Mouse (Mus musculus): ENCODE data around the gene Atg7. TPM values are rescaled to one million over a fixed set of nuclear protein-coding genes. Genes with fewer than 3 reads are reported as not detected.
"Not testable (repeated sequence)": the region's sequence is repeated elsewhere in the genome, so short reads cannot be mapped to it uniquely, and the experiment has no call there.

Gene Atg7
- total RNA-seq (2022), result 10 to 100 TPM; 34.1 to 42.9 (median 39.6) TPM

DNA sequence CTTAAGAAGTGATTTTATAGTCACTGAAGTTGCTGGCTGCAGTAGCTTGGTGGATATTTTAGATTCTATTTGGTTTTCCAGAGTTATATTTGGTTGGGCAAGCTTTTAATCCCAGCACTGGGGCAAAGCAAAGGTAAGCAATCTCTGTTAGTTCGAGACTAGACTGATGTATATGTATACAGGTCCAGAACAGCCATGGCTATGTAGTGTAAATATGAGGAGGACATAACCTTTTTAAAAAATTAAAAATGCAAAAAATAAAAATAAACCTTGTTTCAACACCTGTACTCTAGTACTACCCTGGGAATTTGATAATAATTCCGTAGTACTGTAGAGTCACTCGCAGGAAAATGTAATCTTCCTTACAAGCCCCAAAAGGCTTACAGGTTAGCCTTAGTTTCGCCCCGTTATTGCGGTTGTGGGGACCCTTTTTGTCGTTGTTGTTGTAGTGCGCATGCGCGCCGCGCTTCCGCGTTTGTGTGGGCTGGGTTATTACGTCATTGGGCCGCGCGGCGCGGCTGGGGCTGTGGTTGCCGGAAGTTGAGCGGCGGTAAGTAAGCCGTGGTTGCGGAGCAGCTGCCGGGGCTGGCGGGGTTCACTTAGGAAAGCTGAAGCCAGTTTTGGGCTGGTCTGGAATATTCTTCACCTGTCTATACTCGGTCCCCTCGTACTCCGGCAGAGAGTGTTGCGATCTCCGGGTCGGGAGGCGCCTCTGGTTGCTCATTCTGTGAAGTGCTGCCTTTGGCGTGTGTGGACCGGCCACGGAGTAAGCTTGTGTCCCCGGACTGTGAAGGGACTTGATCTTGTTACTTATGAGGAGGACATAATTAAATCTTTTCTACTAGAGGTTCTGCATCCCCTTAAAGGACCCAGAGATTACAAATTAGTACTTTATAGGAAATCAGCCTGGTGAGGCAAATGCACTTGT is at the start of gene Atg7:
Atg7 (plus strand) TSS at position 497 of the 928 bp plus-strand sequence.
- DNase-seq, result peak; percentile 85

DNA sequence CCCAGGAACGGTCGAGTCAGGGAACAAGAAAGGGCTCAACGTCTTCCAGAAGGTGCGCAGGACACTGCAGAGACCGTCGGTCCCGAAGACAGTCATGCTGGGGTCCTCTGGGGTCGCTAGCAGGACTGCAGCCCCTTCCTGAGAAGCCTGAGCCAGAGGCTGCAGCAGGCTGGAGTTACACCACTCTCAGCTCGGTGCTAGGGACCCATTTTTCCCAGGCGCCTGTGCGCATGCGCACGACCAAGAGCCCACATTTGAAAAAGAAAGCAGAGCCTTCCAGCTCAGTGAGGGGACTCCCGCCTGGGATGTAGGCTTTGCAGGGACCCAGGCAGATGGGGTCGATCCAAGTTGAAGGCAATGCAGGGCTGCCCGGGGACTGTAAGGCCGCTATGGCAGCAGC is 28.8 kb upstream of the Atg7 start:
- DNase-seq, result peak; percentile 51

DNA sequence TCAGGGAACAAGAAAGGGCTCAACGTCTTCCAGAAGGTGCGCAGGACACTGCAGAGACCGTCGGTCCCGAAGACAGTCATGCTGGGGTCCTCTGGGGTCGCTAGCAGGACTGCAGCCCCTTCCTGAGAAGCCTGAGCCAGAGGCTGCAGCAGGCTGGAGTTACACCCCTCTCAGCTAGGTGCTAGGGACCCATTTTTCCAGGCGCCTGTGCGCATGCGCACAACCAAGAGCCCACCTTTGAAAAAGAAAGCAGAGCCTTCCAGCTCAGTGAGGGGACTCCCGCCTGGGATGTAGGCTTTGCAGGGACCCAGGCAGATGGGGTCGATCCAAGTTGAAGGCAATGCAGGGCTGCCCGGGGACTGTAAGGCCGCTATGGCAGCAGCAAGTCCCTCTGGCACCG is 9.0 kb upstream of the Atg7 start:
- not testable (repeated sequence) for DNase-seq

DNA sequence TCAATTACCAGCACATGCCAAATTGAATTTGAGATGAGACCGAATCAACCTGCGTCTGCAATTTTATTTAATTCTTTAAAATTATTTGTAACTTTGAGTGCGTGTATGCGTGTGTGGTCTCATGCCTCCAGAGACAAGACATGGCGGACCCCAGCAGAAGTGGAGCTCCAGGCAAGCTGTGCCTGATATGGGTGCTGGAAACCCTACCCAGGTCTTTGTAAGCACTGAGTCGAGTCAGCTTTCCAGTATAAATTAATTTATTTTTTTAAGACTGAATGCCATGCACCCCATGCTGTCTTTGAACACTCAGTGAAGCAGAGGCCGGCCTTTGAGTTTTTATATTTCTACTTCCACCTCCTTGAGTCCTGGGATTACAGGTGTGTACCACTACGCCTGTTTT is 819 bp downstream of the Atg7 start:
- no peak for DNase-seq

DNA sequence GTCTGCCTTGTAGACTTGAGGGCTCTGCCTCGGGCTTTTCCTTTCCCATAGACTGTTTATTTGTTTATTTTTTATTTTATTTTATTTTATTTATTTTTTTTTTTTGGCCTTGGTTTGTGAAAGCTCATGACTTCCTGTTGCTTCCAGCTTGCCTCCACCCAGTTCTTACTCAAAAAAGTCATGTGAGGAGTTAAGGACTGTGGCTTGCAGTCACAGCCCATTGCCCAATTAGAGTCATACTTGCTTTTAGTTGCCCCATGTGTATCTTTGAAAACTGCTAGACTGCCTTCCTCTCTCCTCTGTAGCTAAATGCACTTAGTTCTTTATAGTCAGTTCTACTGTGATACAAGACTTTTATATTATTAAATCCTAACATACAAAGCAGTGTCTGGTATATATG is 1.6 kb downstream of the Atg7 start:
- DNase-seq, result no peak

DNA sequence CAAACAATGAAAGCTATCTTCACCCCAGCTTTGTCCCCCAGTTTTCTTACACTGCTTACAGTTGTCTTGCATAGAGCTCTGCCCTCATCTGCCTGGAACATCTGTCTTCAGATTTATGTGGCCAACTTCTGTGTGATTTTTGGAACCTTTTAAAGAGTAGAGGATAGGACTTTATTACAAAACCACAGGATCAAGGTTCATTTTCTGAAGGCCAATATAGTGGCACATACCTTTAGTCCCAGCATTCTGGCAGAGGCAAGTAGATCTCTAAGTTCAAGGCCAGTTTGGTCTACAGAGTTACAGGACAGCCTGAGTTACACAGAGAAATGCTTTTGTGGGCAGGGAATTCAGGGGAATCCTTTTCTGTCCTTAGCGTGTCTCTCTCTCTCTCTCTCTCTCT is 3.3 kb downstream of the Atg7 start:
- DNase-seq, result no peak

DNA sequence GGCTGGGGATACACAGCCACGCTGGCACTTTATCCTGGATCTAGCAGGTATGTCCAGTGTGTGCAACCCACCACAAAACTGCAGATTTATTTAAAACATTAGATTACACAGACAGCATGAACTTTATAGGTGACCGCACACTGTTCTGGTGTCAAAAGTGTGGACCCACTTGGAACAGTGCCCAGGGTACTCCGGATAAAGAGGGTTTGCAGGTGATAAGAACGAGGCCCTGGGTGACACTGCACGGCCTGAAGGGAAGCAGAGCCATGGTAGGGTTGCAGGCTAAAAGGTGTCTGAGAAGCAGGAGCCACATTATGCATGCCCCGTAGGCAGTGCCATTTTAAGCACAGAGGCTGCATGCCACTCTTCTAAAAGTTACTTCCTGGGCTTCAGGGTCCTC is 4.1 kb downstream of the Atg7 start:
- DNase-seq, result no peak

DNA sequence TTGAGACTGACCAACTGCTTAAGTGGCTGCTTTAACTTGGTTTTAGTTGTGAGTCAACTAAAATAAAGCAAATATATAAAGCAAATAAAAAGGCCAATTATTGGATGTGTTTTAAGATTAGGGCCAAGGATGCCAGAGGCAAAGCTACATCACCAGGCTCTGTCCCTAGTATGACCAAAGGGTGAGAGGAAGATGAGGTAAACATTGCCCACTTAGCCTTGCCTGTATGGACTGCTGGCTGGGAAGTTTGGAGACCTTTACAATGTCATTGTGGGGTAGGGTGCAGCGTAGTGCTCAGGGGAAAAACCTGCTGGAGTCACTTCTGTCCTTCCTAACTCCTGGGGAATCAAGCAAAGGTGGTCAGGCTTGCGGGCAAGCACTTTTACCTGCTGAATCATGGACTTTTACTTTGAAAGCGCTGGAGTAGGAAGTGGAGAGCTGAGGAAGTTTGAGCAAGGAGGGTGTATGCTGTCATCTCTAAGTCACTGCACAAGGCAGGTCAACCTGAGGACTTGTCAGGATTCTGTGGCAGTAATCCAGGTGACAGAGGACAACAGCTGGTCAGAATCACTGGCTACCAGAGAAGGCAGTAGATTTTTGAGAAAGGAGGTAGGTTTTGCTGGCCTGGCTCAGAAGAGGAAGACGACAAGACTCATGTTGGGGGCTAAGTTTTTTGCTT is 5.6 kb downstream of the Atg7 start:
- no peak for DNase-seq

DNA sequence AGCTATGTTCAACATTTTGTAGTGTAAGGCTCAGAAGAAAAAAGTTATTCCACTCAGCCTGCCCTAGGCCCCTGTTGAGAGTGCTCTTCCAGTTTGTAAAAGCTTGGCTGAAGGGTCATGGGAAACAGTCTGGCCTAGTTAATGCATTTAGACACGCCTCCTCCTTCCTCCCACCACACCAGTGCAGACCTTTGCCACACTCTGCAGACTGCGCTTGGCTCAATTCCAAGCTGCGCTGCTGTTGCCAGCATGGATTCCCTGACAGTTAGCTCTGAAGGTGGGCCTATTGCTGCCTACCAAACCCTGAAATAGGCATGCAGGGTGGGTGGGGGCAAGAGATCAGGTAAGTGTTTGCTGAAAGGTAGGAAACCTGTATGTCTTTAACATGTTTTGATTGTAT is 9.3 kb downstream of the Atg7 start:
- no peak for DNase-seq

DNA sequence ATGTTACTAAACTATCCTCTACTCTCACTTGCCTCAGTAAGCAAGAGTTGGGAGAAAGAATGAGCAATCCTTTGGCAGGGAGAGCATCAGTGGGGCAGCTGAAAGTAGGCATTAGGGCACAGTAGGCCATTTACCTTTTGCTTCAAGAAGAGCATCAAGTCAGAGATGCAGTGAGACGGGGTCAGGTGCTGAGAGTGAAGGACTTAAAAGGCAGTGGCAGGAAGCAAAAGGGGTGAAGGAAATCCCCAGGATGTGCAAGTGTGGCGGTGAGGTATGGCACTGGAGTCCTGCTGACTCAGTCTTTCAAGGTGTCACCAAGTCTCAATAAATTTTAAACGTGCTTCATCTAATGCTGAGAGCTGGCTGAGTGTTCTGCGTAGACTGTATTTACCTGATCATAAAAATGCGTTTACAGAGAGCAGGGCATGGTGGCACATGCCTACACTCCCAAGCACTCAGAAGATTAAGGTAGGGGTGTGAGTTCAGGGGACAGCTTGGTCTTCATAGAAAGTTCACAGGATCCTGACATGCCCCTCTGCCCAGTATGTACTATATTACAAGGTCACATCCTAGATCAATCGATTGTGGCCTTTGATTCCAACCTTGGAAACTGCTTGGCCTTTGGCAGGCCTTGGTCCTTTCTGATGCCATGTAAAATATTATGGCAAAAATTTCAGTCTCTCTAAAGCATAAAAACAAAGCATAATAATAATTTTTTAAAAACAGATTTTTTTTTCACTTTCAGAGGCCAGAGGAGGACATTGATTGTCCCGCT is 14.1 kb downstream of the Atg7 start:
- no peak for DNase-seq

DNA sequence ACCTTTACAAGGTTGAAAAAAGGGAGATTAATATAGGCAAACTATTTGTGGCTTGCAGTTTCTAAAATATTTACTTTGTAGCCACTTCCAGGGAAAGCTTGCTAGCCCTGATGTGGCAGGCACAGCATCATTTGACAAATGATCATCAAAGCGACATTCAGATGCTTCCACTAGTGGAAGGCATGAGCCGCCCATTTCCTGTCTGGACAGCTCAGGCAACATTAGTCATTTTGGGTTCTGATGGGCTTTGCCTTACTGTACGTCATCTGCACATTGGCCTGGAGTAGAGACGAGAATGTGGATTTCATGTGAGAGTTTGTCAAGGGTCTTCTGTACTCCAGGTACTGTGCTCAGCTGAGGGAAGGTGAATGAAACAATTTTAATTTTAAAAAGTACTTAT is 14.9 kb downstream of the Atg7 start:
- no peak for DNase-seq

DNA sequence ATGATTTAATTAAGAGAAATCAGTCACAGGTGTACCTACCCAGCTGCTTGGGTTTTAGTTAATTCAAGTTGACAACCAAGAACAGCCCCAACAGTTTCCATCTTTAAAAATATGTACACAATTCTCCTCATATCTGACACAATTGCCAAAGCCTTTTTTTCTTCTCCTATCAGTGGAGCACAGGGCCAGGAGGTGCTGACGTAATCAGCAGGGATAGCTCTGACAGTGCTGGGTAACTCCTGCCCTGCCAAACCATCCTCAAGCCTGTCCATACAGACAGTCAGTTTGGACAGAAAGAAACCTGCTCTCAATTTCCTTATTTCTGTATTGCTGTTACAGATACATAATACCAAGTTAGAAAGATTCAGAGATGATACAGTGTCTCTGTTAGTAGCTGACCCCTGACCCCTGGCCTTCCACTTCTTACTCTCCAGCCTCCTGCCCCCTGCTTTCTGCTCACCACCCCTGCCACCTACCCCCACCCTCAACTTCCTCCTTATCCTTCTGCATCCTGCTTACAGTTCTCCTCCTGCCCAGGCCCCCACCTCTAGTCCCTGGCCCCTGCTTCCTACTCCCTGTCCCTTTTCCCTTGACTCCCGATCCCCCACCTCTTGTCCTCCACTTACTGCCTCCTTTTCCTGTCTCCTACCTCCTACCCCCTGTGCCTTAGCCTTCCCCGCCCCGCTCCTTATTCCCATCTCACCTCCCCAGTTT is 16.5 kb downstream of the Atg7 start:
- DNase-seq, result no peak

DNA sequence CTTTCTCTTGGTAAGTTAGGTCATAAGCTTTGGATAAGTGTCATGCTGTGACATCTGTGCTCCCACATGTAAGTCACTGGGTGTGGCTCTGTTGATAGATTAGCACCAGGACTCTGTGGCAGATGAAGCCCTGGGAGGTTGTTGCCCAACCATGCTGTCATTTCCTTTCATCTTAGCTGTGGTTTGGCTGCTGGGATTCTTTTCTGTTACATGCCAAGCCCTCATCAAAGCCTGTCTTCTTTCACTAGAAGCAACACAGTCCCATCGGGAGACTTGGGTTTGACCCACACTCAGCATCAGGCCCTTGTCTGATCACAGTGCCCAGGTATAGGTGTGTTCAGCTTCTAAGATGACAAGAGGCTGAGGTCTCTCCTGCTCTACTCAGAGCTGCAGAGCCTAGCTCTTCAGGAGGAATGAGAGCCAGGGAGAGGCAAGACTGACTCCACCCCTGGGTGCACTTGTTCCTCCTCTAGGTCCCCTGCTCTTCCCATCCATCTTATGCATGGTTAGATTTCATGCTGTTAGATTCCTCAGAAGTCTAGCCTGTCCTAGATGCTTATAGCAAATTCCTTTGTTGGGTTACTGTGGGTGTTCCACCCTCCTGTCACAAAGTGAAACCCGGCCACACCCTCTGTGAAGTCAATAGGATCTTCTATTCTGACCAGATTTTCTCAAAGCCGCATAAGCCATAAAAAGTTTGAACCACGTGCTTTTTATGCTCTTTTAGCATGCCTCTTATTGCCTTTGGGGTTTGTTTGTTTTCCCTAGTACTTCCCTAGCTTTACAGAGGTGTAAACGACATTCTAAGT is 17.3 kb downstream of the Atg7 start:
- DNase-seq, result no peak

DNA sequence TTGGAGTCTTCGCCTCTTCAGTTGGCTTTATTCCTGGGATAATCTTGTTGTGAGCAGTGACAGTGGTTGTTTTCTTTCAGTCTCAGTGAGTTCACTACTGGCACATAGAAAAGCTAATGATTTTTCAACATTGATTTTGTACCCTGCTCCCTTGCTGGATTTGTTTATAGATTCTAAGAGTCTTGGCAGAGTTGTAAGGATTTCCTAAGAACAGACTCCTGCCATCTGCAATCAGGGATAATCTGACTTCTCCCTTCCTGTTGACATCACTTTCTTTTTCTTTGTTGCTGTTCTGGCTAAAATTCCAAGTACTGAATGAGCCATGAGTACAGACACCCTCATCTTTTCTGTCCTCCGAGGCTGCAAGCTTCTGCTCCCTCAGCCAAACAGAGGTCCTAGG is 20.8 kb downstream of the Atg7 start:
- no peak for DNase-seq

DNA sequence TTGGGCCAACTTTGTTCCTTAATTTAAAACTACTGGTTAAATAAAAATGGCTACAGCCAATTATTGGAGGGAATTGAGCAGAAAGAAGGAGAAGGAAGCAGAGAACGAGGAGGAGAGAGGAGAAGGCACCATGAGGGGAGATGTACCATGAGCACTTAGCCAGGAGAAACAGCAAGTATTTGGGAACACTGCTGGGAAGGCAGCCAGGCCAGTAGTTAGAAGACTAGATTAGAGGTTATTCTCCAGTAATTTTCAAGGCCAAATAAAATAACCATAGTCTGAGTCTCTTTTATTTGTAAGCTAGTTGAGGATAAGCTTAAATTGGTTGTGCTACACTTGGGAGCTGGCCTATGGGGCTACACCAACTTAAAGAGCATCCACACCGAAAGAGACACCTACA is 21.8 kb downstream of the Atg7 start:
- DNase-seq, result no peak

DNA sequence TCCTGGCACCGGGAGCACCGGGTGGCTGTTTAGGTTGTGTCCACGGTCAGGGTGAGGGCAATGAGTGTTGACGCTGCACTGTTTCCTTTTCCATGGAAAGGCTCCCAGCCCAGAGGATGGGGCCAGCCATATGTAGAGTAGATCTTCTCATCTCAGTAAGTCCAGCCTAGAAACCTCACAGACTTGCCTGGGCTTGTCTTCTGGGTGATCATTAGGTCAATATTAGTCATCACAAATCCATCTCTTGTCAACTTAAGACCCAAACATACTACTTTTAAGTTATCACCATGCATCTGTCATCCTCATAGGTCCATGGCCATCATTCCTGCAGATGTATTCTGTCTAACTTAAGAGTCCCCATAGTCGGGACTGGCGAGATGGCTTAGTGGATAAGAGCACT is 24.6 kb downstream of the Atg7 start:
- DNase-seq, result no peak

DNA sequence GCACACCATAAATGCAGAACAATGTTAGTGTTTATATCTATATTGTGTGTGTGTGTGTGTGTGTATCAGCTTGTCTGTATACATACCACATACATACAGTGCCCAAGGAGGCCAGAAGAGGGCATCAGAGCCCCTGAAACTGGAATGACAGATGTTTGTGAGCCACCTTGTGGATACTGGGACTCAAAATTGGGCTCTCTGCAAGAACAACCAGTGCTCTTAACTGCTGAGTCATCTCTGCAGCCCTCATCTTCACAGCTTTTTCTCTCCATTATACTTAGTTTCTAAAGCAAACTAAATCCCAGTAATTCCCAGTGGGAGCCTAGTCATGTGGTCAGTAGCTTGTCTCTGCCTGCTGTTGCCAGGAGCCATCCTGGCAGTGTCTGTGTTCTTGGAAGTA is 31.9 kb downstream of the Atg7 start:
- DNase-seq, result no peak

DNA sequence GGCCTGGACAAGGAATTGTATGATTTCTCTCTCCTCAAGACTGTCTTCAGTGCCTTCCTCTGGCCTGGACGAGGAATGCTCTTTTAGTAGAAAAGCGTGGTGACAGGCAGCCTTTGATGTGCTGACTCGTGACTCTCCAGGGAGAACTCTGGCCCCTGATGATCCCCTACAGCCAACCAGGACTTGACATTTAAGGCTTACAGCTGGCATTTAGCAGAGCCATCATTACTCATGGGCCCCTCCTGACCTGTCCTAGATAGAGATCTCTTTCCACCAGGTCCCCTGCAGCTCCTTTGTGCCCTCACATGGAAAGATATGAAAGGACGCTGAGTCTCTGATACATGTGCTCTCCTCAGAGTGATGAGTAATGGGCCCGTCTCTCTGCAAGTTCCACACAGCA is 33.2 kb downstream of the Atg7 start:
- no peak for DNase-seq

DNA sequence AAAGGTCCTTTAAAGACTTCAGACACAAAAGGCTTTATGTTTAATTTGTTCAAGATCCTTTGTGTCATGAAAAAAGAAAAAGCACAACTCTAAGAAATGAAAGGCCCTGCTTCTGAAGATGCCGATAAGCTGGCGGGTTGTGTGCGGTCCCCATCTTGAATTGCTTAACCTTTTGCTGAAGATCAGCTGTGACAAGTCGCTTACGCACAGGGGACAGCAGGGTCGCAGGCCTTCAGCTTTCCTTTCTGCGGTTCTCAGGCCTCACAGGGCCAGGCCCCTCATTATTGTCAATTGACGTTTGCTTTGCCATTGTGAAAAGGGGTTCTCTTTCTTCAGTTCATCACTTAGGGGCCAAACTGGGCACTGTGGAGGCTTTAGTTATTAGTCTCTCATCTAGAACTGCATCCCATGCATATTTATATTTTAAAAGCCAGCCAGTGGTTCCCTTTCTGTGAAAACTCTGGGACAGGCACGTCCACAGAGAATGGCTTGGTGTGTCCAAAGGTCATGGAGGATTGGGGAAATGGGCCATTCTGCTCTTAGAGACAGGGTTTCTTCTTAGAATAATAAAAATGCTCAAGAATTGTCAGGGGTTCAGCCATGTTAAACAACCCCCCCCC is 39.3 kb downstream of the Atg7 start:
- no peak for DNase-seq

DNA sequence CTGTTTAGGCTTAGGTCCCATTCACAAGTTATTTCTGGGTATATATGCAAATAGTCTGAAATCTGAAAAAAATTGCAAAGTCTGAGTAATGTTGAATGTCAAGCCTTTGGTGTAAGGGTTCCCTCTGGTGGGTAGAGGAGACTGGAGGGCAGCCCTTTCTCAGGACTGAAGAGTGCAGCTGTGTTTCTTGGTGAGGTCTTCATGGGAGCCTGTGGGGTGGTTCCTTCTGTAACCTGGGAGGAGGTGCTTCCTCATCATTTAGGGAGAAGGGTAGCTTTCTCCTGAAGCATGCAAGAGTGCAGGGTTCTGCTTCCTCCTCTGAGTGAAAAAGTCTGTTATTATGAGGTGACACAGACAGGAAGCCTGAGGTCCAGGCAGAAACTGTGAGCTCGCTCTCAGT is 40.8 kb downstream of the Atg7 start:
- no peak for DNase-seq

DNA sequence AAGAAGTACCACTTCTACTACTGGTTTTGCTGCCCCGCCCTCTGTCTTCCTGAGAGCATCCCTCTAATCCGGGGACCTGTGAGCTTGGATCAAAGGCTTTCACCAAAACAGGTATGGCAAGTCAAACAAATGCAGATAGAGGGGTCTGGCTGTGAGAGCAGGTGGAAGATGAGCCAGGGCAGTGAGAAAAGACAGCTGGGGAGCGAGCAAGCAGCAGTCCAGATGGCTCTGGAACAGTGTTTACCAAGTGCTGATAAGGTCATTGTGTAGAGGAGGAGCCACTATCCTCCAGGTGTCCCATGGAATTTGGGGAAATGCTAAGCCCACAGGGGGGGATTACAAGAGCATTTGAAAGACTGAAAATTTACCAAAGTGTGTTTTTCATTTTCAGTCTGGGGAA is 41.5 kb downstream of the Atg7 start:
- no peak for DNase-seq
